Mouse (Mus musculus): Measurements from ENCODE around the gene Vps16.

The Vps16 gene

DNA sequence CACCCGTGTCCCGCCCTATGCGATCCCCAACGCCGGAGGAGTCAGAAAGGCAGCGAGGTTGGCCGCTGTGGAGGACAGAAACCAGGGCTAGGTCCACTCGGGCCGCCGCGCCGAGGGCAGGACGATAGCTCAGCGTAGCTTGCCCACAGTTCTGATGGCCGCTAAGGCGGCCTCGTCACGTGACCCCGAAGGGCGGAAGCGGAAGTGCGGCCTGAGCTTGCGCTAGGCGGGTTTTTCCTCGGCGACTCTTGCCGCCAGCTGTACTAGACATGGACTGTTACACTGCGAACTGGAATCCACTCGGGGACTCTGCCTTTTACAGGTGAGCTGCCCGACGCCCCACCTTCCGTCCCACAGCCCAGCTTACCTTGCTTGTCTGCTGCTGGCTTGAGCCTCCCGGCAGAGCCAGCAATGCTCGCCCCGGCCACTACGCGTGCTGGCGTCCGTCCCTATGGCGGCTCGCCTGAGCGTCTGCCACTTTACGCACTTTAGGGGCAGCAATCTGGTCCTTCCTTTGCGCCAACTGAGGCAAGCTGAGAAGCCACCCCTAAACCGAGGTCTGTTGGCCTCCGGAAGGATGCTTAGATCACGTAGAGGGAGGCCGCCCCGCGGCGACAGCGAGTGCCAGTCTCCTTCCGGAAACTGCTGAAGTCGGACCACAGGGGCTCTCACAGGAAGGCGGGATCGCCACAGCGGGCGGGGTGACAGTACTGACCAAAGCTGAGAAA, at the start of gene Vps16, which contains the start of gene Pced1a:
TSS of gene Vps16 (plus strand) at position 214 of the 728 bp plus-strand sequence.
TSS of gene Pced1a (minus strand) at position 576 of the 728 bp plus-strand sequence.
- ATAC-seq (ENCODE audit: insufficient number of reproducible peaks, low FRiP score, low TSS enrichment): peak; percentile 90

DNA sequence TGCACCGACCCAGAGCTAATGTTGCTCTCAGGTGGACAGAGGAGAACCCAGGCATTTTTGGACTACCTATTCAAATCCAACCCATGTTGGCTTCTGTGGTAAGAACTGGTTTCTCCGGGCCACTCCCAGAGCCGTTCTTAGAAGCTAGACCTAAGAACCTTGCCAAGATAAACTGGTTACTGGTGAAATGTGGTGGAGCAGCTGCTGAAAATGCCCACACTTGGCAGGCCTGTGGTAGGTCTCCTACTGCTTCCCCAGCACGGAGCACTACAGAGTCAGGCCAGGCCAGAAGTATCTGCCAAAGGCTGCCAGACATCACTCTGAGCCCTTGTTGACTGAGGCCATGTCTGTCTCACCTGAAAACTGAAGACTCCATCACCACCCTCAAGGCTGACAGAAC, 49.2 kb upstream of the Vps16 start:
- ATAC-seq (ENCODE audit: insufficient number of reproducible peaks, low FRiP score, low TSS enrichment): no peak

DNA sequence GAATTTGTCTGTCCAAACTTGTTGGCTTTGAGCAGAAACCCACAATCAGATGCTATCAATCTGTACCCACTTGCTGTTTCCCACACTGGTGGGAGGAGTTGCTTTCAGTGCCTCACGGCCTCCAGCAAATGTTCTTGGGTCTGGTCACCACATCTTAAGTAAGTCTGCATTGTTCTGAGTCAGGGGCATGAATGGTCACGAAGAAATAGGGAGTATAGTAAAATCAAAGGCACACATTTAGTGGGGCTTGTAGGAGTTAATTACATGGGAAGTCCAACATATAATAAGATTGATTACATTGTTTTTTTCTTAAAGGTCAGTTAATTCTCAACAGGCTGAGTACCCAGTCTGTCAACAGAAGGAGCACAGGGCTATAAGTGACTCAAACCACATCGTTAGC, 40.9 kb upstream of the Vps16 start:
- no peak for ATAC-seq (ENCODE audit: insufficient number of reproducible peaks, low FRiP score, low TSS enrichment)

DNA sequence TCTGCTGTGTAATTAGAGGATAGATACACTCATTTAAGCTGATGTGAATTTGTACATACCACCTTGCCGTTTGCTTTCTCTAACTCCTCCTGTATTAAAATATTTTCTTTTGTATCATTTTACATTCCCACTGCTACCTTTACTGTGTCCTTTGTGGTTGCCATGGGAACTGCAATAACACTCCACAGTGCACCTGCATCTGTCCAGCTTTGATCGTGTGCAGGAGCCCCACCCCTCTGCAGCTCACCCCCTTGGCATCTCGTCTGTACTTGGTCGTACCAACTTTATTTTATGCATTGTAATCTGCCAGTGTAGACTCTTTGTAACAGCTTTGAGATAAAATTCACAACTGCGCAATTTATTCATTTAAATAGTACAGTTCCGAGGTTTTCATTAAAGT, 40.2 kb upstream of the Vps16 start:
- no peak for ATAC-seq (ENCODE audit: insufficient number of reproducible peaks, low FRiP score, low TSS enrichment)

DNA sequence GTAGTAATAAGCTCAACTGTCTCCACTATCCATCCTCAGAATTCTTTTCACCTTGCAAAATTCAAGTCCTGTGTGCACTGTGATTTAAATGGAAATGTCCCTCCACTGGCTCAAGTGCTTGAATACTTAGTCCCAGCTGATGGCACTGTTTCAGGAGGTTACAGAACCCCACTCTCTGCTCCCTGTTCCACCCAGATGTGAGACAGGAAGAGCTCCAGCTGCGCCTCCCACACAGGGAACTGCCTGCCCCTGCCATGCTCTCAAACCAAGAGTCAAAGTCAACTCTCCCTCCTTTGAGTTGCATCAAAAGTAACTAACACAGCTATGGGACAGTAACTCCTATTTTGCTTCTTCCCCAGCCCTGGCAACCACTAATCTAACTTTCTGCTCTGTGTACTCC, 37.9 kb upstream of the Vps16 start:
- no peak for ATAC-seq (ENCODE audit: insufficient number of reproducible peaks, low FRiP score, low TSS enrichment)

DNA sequence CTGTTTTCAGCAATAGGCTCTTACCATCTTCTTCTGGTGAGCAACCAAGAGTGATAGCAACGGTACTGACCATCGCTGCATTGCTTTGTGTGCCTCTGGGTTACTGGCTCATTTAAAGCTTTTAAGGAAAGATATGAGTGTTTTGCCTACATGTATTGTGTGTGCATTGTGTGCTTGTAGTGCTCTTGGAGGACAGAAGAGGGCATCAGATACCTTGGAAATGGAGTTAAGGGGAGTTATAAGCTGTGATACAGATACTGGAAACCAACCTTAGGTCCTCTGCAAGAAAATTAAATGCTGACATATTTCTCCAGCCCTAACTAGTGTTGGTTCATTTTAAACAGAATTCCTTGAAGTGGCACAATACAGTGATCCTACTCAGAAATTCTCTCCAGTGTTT, 35.3 kb upstream of the Vps16 start:
- no peak for ATAC-seq (ENCODE audit: insufficient number of reproducible peaks, low FRiP score, low TSS enrichment)

DNA sequence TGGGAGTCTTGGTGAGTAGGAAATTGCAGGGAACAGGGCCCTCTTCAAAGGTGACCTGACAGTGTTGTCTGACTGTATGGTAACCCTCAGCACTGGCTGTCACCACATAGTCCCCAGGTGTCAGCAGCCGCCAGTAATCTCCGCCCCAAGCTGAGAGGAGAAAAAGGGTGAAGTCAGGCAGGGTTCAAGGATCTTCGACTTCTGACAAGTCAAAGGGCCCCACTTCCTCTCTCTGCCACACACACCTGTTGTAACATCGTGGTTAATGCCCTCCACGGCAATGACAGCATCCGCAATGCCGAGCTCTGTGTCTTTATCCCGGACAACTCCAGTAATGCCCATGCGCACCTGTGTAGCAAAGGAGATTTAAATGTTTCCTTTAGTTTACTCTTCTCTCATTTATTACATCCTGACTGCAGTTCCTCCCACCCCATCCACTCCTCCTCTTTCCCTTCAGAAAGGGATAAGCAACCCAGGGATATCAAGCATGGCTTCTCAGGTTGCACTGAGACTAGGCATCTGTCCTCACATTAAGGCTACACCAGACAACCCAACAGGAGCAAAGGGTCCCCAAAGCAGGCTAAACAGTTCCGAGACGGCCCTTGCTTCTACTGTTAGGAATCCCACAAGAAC, 33.0 kb upstream of the Vps16 start:
- ATAC-seq (ENCODE audit: insufficient number of reproducible peaks, low FRiP score, low TSS enrichment): no peak

DNA sequence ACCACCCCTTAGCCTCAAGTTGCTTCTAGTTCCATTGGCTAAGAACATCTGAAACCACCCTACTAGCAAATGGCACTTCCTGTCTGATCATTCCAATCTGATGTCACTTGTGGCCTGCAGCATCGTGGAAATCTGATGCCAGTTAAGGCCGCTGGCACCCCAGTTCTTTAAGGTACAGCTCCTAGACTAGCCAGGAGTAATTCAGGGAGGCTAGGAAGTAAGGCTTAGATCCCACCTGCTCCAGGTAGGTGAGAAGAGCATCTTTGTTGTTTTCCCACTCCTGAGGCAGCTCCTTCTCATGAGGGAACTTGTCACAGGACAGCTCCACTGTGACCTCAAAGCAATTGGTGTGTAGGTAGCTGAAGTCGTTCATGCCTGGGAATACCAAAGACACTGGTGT, 31.3 kb upstream of the Vps16 start:
- ATAC-seq (ENCODE audit: insufficient number of reproducible peaks, low FRiP score, low TSS enrichment): no peak

DNA sequence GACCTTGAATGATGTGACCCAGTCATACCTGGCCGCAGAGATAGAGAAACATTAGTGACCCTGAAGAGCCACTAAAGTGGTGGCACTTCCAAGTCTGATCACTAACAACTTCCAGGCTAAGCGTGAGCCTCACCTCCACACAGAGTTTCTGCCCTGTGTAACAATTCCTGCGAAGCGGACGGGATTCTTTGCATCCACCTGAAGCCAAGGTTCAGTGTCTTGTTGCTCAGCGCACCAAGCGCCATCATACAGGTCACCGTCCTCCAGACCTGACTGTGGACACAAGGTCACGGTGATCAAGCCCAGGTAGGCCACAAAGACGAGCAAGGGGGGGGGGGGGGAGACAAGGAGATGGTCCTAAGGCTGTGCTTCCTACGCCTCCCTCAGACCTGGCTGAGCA, 28.4 kb upstream of the Vps16 start:
- no peak for ATAC-seq (ENCODE audit: insufficient number of reproducible peaks, low FRiP score, low TSS enrichment)

DNA sequence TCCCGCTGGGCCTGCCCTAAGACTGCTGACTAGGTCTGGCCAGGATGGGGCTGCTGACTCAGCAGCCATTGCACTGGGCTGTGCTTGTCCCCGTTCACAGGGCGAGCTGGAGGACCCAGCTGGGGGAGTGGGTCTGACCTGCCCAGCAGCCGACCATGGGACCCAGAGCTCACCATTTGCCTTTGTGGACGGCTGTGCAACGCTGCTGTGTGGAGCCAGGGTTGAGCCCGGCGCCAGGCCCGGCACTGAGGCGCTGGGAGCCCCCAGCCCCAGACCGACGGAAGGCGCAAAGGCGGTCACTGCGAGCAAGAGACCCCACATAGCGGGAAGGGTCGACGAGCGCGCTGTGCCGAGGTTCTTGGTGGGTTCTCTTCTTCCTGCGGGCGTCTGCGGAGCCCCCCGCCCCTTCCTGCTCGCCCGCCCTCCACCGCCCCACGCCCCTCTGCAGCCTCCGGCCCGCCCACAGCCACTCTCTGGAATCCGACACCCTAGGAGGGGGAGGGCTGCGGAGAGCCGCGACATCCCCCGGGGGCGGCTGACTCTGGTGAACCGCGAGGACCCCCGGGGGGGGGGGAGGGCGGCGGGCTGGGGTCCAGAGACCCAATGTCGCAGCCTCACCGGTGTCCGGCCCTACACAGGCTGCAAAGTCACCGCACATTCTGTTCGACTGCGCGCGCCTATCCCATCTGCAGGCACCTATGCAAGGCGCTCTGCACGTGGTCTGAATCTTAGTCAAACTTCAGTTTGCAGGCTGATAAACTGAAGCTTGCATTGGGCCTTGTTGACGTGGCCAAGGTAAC, 26.8 kb upstream of the Vps16 start, which contains the start of gene Cpxm1:
TSS of gene Cpxm1 (minus strand) at position 389 of the 800 bp plus-strand sequence.
- peak; percentile 57; the same call in 1 of the 2 replicates for ATAC-seq (ENCODE audit: insufficient number of reproducible peaks, low FRiP score, low TSS enrichment)

DNA sequence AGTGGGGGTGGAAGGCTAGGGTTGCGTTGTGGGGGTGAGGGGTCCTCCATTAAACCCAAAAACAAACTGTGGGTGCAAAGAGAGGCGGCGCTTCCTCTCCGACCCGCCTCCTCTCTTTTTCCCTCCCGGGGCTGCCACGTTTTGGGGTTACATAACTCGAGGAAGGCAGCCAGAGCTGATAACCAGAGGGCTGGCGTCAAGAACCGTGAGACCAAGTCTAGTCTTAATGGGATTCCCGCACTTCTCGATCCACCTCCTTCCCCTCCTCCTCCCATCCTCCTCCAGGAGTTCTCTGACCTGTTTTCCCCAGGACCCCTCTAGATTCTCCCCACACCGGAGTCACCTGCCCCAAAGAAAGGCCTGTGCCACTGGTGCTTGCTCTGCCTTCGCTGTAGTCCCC, 26.0 kb upstream of the Vps16 start:
- no peak for ATAC-seq (ENCODE audit: insufficient number of reproducible peaks, low FRiP score, low TSS enrichment)

DNA sequence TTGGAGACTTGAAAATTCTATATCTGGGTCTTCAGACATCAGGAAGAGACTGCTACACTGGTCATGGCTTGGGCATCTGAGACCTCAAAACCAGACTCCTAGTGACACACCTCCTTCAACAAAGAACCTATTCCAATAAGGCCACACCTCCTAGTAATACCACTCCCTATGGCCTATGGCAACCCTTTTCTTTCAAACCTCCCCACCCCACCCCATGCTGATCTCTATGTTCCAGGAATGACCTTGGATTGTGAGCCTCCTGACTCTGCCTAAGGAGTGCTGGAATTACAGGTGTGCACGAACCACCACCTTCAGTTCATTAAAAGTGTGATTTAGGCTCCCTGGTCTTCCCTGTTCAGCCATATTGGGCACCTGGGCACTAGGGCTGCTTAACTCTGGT, 24.1 kb upstream of the Vps16 start:
- no peak for ATAC-seq (ENCODE audit: insufficient number of reproducible peaks, low FRiP score, low TSS enrichment)

DNA sequence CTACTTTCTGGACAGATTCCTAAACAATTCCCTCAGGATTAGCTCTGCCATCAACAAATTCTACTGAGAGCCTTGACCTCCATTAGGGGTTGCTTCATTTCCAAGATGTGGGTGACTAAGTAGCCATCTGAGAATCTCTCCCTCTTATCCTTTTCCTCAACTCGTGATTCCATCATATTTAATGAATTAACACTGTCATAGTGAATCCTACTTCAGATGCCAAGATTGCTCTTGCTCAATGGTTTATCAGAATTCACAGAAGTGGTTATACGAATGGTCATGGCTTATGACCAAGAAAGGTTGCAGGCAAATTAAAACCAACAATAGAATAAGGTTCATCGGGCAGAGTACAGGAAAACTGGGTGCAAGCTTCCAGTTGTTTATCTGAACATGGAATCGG, 22.2 kb upstream of the Vps16 start:
- ATAC-seq (ENCODE audit: insufficient number of reproducible peaks, low FRiP score, low TSS enrichment): no peak

DNA sequence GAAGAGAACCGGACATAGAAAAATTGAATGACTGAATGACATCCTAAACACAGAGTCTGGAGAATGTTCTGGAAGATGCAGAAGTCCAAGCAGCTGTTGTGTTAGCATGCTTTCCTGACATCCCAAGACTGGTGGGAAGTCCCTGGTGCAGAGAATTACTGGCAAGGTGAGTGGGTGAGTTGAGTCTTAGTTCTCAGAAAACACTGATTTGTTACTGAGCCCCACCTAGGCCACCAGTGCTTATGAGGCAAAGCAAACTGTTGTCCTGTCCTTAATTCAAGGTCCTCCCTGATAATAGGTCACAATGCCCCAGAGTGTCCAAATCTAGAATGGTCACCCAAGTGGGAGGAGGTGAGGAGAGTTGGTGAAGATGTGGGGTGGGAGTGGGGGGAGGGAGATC, 19.2 kb upstream of the Vps16 start, which contains the start of the genes Gm28372 and 1700020A23Rik:
TSS of gene Gm28372 (plus strand) at position 301 of the 400 bp plus-strand sequence.
TSS of gene 1700020A23Rik (plus strand) at position 321 of the 400 bp plus-strand sequence.
- no peak for ATAC-seq (ENCODE audit: insufficient number of reproducible peaks, low FRiP score, low TSS enrichment)

DNA sequence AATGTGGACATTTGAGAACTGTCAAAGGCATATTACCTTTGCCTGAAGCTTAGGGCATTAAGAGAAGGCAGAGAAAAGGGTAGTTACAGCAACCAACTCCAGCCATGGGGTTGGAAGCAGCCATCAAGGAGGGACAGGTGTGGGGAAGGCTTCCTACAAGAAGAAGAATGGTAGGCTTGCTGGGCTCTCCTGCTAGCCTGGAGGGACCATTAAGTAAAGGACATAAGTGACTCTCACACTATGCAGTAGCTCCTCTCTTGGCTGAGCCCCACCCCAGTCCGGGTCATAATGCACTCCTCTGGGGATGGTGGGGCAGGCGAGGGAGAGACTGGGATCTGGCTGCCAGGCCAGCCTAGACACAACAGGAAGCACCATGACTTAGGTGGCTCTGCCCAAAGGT, 18.0 kb upstream of the Vps16 start, which contains the start of gene Tmem239:
TSS of gene Tmem239 (plus strand) at position 301 of the 400 bp plus-strand sequence.
- no peak for ATAC-seq (ENCODE audit: insufficient number of reproducible peaks, low FRiP score, low TSS enrichment)

DNA sequence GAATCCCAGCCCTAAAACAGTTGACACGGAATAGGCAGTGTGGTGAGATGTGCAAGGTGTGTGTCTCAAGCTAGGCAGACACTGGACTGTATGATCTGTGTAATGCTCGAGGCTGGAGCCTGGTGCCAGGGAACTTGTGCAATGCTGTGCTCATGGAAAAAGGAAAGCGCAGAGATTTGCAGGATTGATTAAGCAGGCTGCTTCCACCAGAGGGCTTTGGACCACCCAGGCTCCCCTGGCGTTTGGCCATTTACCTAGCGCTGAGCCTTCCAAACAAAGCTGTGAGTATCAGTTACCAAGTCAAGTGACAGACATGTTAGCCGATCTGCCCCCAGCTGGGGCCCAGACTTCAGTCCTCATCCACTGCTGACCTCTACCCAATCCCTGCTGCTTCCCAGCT, 15.9 kb upstream of the Vps16 start:
- ATAC-seq (ENCODE audit: insufficient number of reproducible peaks, low FRiP score, low TSS enrichment): no peak

DNA sequence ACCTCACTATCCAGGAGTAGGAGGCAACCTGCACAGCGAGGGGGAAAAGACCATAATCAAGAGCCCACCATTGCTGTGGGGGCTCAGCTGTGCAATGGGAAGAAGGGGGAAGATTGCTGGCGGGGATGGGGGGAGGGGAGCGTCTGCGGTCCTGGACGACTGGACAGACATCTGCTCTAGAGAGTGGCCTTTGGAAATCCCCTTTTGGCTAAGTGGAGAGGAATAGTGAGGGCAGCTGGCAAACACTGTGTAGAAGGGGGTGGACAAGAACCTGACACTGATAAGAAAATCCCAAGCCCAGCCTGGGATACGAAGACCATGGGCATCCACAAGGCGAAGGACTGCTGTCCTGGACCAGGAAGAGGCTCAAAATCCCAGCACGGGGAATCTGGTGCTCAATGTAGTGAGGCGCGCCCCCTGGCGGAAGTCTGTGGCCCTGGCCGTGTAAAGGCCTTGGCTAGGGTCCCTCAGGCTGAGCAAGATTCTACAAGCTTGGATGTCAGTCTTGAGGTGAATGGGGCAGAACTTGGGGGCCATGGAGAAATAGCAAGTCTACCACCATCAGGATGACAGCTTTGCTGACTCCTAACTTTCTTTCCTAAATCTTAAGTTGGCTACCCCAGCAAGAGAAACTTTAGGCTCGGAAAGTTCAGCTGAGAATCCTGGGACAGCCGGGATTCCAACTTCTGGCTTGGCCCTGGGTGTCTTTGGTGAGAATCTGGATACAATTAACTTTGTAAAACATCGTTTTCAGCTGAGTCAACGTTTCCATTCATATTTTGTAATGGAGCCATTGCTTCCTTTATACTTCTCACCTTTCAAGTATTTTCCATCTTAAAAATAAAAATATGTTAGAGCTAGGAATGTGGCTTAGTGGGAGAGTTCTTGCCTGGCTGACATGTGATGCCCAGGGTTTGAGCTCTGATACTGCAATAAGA, 12.3 kb upstream of the Vps16 start:
- peak; percentile 76 for ATAC-seq (ENCODE audit: insufficient number of reproducible peaks, low FRiP score, low TSS enrichment)

DNA sequence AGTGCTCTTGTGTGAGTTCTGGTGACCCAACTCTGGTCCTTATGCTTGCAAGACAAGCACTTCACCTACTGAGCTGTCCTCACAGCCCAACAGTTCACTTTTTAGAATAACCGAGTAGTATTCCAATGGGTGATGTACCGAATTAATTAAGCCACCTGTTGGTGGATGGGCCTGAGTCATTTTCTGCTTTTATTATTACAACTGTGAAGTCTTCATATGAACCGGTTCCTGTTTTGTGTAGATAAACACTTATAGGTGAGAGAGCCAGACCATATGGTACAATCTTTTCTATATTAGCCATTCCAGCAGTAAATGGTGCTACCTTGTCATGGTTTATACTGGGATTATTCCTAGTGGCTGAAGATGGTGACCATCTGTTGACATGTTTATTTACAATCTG, 11.4 kb upstream of the Vps16 start:
- ATAC-seq (ENCODE audit: insufficient number of reproducible peaks, low FRiP score, low TSS enrichment): no peak

DNA sequence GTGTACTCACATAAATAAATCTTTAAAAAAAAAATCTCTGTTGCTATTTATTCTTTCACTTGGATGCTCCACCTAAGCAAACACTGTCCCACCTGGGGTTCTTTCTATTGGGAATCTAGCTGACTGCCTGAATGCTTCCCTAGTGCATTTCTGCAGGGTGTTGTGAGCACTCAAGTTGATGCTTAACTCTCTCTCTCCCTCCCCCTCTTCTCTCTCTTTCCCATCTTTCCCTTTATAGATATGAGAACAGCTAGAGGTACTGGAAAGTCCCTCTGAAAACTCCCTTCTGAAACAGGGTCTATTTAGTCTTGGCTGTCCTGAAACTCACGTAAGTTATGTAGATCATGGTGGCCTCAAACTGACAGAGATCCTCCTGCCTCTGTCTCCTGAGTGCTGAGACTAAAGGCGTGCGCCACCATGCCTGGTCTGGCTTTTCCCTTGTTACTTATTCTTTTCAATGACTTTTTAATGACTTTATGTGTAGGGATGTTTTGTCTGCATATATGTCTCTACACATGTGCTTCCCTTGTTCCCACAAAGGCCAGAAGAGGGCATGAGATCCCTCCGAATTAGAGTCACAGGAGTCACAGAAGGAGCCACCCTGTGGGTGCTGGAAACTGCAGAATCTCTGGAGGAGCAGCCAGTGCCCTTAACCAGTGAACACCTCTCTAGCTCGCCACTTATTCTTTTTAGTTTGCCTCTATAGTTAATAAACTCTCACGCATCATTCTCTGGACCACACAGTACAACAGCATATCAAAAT, 9.9 kb upstream of the Vps16 start:
- no peak for ATAC-seq (ENCODE audit: insufficient number of reproducible peaks, low FRiP score, low TSS enrichment)
